Mouse (Mus musculus) retina, adult 2 months (tissue): Measurements from ENCODE around the gene Arhgap24.

Experiments
- DNase-seq: peaks from one replicate; pipeline ENCODE4 v3.0.0-alpha.2; 2012; ENCODE audit warnings: low read depth, low spot score

The Arhgap24 gene

GRCm38 (mm10) chr5:102498747-102499146 is 17.6 kb downstream of the Arhgap24 start:
- no peak for DNase-seq

GRCm38 (mm10) chr5:102502333-102502732 is 21.1 kb downstream of the Arhgap24 start:
- no peak for DNase-seq

GRCm38 (mm10) chr5:102503066-102503465 is 21.9 kb downstream of the Arhgap24 start:
- DNase-seq, result no peak

- DNase-seq, result no peak
Observed at GRCm38 (mm10) chr5:102503868-102504267, 22.7 kb downstream of the Arhgap24 start.

- no peak for DNase-seq
Observed at GRCm38 (mm10) chr5:102504557-102504956, 23.4 kb downstream of the Arhgap24 start.

- no peak for DNase-seq
Observed at GRCm38 (mm10) chr5:102508162-102508561, 27.0 kb downstream of the Arhgap24 start.

- no peak for DNase-seq
Observed at GRCm38 (mm10) chr5:102509381-102509780, 28.2 kb downstream of the Arhgap24 start.

- DNase-seq, result no peak
Observed at GRCm38 (mm10) chr5:102511651-102512050, 30.5 kb downstream of the Arhgap24 start.

- no peak for DNase-seq
Observed at GRCm38 (mm10) chr5:102515496-102515895, 34.3 kb downstream of the Arhgap24 start.

- no peak for DNase-seq
Observed at GRCm38 (mm10) chr5:102520506-102520905, 39.3 kb downstream of the Arhgap24 start.

- DNase-seq, result no peak
Observed at GRCm38 (mm10) chr5:102535311-102535710, 54.1 kb downstream of the Arhgap24 start.

GRCm38 (mm10) chr5:102537819-102538218 is 56.6 kb downstream of the Arhgap24 start:
- DNase-seq, result no peak

- DNase-seq, result no peak
Observed at GRCm38 (mm10) chr5:102546296-102546695, 65.1 kb downstream of the Arhgap24 start.

GRCm38 (mm10) chr5:102547786-102548185 is 66.6 kb downstream of the Arhgap24 start:
- DNase-seq, result no peak

GRCm38 (mm10) chr5:102548382-102548781 is 67.2 kb downstream of the Arhgap24 start:
- DNase-seq, result no peak

- DNase-seq, result no peak
Observed at GRCm38 (mm10) chr5:102550211-102550610, 69.0 kb downstream of the Arhgap24 start.

- no peak for DNase-seq
Observed at GRCm38 (mm10) chr5:102550870-102551637, 69.9 kb downstream of the Arhgap24 start.

GRCm38 (mm10) chr5:102552533-102552932 is 71.3 kb downstream of the Arhgap24 start:
- DNase-seq, result no peak

GRCm38 (mm10) chr5:102555958-102556357 is 74.8 kb downstream of the Arhgap24 start:
- no peak for DNase-seq

GRCm38 (mm10) chr5:102560270-102560669 is 79.1 kb downstream of the Arhgap24 start:
- no peak for DNase-seq

- no peak for DNase-seq
Observed at GRCm38 (mm10) chr5:102563971-102564370, 82.8 kb downstream of the Arhgap24 start.

- no peak for DNase-seq
Observed at GRCm38 (mm10) chr5:102568764-102569163, 87.6 kb downstream of the Arhgap24 start.

GRCm38 (mm10) chr5:102571445-102571844 is 90.3 kb downstream of the Arhgap24 start:
- DNase-seq, result no peak

- DNase-seq, result no peak
Observed at GRCm38 (mm10) chr5:102576750-102577149, 95.6 kb downstream of the Arhgap24 start.
